Mouse (Mus musculus): Measurements from ENCODE around the gene 1700017B05Rik. TPM values are rescaled to one million over a fixed set of nuclear protein-coding genes. Genes with fewer than 3 reads are reported as not detected.

Gene 1700017B05Rik
- polyA plus RNA-seq, 1 experiment = 18.8 TPM

DNA sequence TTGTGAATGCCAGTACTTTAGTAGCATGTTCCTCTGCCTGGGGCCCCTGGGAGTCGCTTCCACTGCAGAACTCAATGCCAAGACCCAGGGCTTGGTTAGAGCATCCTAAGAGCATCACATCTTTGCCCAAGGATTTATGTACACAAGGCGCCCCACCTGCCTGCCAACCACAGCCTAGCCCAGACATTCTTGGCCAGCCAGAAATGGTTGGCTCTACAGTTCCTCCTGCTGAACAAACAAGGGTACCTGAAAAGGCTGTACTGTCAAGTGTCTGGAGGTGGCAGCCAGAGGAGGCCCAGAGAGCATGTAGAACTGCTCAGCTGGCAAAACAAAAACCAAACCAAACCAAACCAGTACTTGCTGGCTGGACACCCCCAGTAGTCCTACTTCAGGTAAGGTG, 11.3 kb downstream of the 1700017B05Rik start:
- 74% methylated on average over 2 of the region's 2 CpGs for WGBS
- DNase-seq (ENCODE audit: low read depth, low spot score) = no peak

DNA sequence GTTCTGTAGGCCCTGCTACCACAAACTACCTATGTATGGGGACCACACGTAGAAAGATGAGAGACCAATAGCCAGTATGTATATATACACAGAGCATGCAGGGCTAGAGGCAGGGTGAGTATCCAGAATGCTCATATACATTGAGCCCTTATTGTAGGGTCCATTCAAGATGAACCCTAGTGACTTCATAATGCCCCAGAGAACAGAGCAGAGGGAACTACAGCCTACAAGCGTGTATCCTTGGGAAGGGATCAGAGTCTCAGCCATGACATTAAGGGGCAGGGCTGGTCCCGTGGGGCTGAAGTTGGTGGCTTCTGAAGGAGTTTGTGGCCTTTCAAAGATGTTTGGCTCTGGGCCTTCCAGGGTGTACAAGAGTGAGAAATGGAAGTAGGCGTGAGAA, 12.4 kb downstream of the 1700017B05Rik start:
- 87% methylated on average over 4 of the region's 4 CpGs for WGBS
- DNase-seq (ENCODE audit: low read depth, low spot score) = no peak

DNA sequence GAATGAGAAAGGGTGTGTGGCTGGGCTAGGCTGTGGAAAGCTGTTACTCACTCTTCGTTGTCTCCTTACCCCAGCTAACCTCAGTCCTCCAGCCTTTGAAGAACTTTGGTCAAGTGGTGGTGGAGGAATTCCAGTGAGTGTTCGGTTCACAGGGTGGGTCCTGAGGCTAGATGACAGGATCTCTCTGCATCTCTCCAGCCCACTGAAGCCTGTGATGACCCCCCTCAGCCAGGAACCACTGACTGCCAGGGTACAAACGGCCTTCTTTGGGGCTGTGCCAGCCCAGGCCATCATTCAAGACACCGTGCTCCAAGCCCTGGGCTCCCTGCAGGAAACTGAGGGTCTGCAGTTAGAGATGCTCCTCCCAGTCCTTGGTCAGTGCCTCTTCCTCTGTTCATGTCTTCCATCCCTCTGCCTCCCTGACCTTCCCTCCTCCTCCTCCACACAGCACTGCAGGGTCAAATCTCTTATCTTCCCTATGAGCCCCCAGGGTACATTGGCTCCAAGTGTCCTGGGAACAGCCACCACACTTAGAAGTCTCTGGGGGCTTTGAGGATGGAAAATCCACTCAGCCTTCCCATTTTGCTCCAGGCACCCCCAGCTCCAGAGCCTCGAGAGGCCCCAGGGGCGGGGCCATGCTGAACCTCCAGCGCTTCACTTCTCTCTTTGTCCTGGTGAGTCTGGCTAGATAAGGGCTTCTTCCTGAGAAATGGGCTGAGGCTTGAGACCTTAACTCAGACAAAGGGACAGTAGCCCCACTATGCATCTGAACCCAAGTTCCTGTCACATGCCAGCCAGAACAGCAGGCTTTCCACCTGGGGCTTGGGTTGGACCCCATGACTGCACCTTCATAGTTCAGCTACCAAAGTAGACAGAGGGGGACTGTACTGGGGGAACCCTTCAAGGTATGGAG, 14.1 kb downstream of the 1700017B05Rik start:
- no peak for DNase-seq (ENCODE audit: low read depth, low spot score)
- 53% methylated on average over 7 of the region's 7 CpGs for WGBS

DNA sequence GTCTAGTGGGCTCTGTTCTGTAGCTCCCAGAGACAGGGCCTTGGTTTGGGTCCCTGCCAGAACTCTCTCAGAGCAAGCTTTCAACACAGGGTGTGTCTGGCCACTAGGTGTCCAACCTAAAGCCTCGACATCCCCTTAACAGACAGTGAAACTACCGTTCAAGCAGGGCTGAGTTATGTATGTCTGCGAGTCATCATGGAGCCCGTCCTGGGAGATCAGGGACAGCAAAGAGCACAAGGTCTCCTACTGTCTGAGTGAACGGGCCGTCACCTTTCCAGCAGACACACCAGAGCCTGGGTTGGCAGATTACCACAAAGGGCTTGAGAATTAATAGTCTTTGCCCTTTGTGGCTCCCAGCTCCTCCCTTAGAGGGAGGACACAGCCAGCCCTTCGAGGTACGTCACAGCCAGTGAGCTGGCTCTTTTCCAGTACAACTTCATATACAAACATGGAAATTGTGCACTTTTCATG, 15.2 kb downstream of the 1700017B05Rik start:
- WGBS = 16% methylated on average over 8 of the region's 8 CpGs
- no peak for DNase-seq (ENCODE audit: low read depth, low spot score)

DNA sequence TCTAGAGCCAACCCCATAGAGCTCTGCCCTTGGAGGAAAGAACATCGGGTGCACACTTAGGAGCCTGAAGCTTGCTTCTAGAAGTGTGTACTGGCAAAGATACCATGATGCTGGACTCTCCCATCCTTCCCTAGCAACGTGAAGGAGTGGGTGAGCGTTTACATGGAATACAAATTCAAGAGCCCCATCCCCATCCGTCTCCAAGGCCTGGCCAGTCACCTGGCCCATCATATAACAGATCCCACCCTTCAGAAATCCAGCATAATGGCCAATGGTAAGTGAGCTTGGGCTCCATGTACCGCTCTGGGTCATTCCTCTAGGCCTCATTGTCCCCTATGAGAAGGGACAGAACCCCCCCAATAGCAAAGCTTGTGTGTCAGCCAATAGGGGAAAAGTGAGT, 15.9 kb downstream of the 1700017B05Rik start:
- no peak for DNase-seq (ENCODE audit: low read depth, low spot score)
- WGBS = 92% methylated on average over 5 of the region's 5 CpGs

DNA sequence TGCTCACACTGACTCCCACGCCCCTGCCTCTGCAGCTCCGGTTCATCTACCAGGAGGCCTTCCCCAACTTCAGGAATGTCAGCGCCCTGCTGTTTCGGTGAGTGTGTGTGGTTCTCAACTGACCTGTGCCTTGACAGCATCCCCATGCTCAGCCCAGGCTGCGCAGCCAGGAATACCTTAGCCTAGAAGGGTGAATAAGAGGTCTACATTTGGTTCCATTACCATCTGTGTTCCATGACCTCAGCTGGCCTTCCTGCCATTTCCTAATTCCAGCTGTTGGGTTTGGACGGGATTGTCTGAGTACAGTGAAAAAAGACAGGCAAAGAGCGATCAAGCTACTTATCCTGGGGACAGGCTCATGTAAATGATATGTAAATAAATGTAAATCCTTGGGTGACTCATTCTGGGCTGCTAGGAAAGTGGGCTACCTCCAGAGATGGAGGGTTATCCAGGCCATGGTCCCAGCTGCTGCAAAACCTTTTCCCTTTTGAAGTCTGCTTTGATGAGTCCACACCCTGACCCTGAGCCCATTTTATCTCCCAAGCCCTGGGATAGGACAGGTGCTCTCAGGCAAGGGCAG, 18.2 kb downstream of the 1700017B05Rik start:
- WGBS = 49% methylated on average over 7 of the region's 7 CpGs
- DNase-seq (ENCODE audit: low read depth, low spot score) = no peak

DNA sequence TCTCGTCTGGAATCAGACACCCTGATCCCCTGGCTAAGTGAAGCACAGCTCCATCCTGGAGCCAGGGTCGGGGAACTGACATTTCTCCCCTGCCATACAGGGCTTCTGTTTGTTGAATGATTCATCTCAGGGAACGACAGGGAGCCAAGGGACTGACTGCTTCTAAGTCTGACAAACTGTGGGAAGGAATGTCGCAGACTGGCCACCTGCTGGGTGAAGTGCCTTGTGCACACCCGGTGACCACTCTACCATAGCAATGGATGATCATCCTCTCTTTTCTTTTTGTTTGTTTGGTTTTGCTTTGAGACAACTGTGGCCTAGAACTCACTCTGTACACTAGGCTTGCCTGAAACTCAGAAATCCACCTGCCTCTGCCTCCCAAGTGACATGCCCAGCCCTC, 19.5 kb downstream of the 1700017B05Rik start:
- 38% methylated on average over 5 of the region's 5 CpGs for WGBS
- no peak for DNase-seq (ENCODE audit: low read depth, low spot score)

DNA sequence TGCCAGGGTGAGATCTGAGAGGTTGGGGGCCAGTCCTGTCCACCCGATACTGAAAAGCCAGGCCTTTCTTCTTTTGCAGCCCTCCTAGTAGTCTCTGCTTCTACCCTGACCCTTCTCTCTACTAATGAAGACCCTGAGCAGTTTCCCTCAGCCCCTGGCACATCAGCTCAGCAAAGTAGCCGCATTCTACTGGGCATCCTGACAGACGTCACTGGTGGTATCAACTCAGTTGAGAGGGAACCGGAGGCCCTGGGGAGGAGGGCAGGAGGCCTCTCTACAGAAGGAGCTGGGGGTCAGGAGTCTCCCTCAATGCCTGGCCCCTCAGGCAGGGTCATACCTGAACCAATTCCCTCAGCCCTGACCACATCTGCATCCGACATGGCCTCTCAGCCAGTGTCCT, 21.3 kb downstream of the 1700017B05Rik start:
- DNase-seq (ENCODE audit: low read depth, low spot score) = no peak
- 91% methylated on average over 5 of the region's 5 CpGs for WGBS

DNA sequence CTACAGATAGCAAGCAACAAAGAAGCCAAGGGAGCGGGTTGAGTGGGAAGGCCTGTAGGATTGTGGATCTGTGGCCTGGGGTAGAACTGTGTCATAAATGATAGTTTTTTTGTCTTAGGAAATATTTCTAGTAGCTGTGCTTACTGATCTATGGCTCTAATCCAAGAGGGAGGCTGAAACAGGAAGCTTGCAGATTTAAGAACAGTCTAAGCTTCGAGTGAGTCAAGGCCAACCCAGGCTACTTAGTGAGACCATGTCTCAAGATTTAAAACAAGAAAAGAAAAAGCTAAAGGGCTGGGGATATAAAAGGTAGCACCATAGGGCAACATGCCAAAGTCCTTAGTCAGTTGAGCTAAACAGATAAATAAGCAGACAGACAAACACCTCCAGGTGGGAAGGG, 24.2 kb downstream of the 1700017B05Rik start:
- WGBS = 76% methylated on average over 2 of the region's 2 CpGs

DNA sequence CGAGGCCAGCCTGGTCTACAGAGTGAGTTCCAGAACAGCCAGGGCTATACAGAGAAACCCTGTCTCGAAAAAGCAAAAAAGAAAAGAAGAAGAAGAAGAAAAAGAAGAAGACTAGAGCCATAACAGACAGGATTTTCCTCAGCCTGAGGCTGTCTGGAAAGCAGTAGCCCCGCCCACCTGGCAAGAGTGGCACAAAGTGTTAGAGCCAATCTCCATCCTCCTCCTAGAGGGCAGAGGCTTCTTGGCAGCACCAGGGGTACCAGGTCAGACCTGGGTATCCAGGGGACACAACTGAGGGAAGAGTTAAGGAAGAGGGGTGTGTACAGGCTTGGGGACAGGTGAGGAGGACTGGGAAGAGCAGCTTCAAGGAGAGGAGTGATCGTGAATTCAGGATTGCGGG, 24.7 kb downstream of the 1700017B05Rik start:
- DNase-seq (ENCODE audit: low read depth, low spot score) = no peak
- WGBS = 78% methylated on average over 5 of the region's 5 CpGs

More for the DNA sequence above, 24.2 kb downstream of the 1700017B05Rik start:
- no peak for DNase-seq (ENCODE audit: low read depth, low spot score)

DNA sequence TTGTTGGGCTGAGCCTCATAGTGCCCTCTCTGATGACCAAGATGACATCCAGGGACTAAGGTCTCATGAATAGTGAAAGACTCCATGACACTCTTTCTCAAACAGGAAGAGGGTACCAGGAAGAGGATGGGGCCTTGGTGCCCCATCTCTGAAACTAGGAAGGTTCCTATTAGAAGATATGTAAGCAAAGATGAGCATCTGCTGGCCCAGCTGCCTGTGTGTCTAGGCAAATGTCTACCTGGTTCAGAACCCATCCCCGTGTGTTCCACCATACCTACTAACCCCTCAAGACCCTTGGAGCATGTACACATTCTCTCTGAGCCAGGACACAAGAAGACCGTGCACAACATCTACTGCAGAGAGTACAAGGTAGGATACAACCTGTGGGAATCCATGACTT, 26.2 kb downstream of the 1700017B05Rik start, which contains the start of gene Trcg1:
Trcg1 (plus strand) TSS at position 301 of the 400 bp plus-strand sequence.
- no peak for DNase-seq (ENCODE audit: low read depth, low spot score)
- whole genome bisulfite sequencing = 90% methylated on average over 2 of the region's 2 CpGs

DNA sequence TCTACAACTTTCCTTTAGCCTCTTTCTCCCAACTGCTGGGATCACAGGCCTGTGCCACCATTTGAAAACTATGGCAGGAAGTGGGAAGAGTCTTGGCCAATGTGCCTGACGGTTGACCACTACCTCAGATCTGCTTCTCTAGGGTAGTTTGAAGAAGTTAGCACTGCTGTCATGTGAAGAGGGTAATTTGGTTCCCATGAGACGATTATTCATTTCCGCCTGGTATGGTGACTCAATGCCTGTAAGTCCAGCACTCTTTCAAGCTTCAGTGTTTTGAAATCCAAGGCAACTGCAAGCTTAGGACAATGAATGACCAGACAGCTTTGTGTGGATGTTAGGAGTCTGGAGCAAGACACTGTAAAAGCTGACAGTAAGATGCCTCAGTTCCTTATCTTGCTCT, 28.6 kb downstream of the 1700017B05Rik start:
- DNase-seq (ENCODE audit: low read depth, low spot score) = no peak
- WGBS = 86% methylated on average over 3 of the region's 3 CpGs

DNA sequence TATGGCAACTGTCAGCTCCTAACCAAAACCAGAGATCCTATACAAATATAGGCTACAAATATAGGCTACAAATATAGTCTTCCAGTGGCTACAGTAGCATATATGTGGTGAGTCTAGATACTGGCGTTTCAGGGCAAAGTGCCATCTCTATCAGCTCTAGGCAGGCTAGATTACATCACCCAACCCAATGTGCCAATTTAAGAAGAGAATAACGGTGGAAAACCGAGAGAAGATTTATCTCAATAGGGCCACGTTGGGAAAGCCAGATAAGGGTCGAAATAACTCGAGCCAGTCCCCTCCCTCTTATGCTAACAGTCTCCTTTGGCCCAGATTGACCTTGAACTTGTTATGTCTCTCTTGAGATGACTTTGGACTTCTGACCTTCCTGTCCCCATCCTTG, 29.3 kb downstream of the 1700017B05Rik start:
- DNase-seq (ENCODE audit: low read depth, low spot score) = no peak
- 52% methylated on average over 6 of the region's 6 CpGs for WGBS

DNA sequence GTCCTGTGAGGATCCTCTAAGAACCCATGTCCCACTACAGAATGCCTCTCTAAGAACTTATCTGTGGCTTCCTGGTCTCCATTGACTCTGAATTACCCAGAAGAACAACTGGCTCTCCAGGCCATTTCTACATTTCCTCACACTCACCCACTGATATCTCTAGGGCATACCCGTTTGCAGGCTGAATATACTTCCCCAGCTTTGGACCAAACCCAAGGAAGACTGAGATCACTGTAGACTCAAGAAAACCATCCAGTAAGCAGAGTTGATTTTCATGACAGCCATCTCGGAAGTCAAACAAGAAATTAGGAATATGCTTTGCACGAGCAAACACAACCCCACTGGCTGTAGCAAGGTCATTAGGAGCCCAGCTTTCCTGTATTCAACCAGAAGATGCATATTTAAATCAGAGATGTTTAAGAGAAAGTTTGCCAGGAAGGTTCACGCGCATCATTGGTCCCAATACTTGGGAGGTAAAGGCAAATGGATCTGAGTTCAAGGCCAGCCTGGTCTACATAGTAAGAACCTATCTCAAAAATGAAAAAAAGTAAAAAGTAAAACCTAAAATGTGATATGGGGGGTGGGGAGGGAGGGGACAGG, 30.0 kb downstream of the 1700017B05Rik start:
- 82% methylated on average over 5 of the region's 5 CpGs for WGBS
- DNase-seq (ENCODE audit: low read depth, low spot score) = no peak

DNA sequence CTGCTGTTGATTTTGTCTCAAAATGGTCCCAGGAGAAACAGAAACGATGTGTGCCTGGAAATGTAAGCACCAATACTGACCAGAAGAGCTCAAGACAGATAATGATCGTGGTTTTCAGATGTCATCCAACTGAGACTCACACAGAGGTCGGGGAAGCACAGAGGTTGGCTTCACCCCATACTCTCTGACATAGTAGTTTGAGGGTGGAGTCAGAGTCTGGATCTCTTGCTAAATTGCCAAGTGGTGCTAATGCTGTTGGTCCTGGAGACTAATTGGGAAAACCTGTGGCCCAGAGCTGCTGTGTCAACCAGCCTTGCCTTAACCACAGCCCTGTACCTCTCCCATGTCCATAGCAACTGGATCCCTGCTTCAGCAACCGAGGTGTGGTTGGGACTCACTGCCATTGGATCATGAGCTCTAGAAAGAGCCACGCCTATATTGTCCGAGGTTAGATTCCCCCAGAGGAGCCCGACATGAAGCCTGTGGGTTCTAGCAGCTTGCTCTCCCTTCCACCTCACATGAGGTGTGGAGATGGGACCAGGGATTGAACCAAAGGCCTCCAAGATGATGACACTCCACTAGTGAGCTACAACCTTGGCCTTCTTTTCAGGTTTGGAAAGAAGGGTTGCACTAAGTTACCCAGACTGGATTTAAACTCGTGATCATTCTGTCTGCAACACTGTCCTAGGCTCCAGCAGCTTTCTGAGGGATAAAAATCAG, 30.7 kb downstream of the 1700017B05Rik start:
- WGBS = 51% methylated on average over 8 of the region's 8 CpGs
- DNase-seq (ENCODE audit: low read depth, low spot score) = no peak

DNA sequence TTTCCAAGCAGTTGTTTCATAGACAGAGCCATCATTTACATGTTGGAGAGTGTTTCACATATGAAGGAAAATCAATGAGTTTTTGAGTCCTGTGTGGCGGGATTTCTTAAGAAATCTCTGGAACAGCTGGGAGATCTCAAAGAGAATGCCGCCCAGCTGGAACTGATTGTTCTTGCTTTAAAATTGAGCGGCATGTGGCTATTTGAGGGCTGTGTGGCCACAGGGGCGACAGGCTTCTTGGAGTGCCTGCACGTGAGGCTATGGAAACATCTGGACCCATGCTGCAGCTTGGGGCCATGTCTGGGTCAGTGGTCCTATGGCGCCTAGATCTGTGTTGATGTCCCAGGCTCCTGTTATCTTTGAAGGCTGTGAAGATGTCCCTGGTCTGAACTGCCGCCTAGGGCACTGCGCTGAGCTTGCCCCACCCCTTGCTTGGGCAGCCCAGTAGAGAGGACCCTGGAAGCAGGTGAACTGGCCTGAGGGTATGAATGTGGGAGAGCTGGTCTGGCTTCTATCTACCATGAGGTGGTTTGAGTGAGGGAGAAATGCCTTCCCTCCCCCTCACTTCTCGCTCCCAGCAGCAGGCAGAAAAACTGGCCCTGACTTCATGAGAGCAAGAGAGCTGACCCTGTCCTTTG, 32.1 kb downstream of the 1700017B05Rik start:
- 80% methylated on average over 9 of the region's 9 CpGs for WGBS
- no peak for DNase-seq (ENCODE audit: low read depth, low spot score)

DNA sequence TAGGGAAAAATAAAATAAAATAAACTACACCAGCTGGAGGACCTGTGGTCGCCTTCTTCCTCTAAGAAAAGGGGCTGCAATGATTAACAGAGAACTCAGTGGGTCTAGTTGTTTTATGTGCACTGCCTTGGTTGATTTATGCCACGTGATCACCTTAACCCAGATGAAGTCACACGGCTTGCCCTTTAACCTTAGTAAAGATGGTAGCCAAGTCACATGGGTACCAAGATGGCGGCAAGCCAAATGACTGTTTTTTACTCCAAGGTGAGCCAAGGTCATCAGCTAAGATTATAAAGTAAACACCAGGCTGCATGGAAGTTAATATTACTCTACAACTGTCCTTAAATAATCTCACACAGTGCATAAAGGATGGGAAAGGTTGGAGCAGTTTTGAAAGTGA, 32.7 kb downstream of the 1700017B05Rik start:
- WGBS = 51% methylated on average over 4 of the region's 4 CpGs
- DNase-seq (ENCODE audit: low read depth, low spot score) = no peak

DNA sequence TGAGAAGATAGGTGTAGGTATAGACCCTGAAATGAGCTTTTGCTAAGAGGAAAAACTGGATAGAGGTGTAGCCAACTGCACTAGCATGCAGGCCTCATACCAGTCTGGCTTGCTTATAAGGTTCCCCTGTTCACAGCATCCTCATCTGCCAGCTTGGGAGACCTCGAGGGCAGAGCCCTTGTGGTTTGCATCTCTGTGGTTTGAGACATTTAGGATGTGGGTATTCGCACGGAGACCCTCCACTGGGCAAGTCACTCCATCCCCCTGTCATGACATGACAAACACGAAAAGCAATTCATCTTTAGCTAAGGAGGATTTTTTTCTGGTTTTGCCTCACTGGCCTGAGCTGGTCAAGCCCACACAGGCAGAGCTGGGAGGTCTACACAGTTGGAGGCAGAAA, 34.2 kb downstream of the 1700017B05Rik start:
- WGBS = 70% methylated on average over 4 of the region's 4 CpGs
- no peak for DNase-seq (ENCODE audit: low read depth, low spot score)

DNA sequence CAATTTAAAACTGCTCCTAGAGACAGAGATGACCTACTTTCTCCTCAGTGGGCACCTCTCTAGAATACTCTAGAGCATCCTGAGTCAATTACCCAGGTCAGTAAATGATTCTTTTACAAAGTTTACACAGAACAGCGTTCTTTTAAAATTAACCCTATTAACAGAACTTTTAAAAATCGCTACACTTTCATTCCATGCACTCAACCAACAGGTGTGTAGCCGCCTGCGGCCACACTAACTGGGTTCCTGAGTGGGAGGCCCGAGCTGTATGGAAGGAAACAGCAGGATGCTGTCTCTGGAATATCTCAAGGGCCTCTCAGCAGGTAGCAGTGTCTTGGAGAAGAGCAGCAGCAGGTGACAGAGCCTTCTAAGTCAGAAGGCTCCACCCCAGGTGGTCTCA, 35.2 kb downstream of the 1700017B05Rik start:
- DNase-seq (ENCODE audit: low read depth, low spot score) = no peak
- WGBS = 69% methylated on average over 5 of the region's 5 CpGs

All from large intestine, adult 2 months (tissue).